Mouse (Mus musculus): ENCODE measurements around the gene Emx1.
"Not testable (repeated sequence)": the region's sequence is repeated elsewhere in the genome, so short reads cannot be mapped to it uniquely, and the experiment has no call there.

Emx1 gene

GRCm38 (mm10) chr6:85187340-85188211 lies at the start of gene Emx1:
Gene Emx1, plus strand, starts transcription at chr6:85187438.
- no peak for DNase-seq (ENCODE audit: low spot score in 2 of 2)

GRCm38 (mm10) chr6:85139534-85139933 lies 47.7 kb upstream of the Emx1 start:
- no peak for DNase-seq (ENCODE audit: low spot score in 2 of 2)

- not testable (repeated sequence) for DNase-seq (ENCODE audit: low spot score in 2 of 2)
These were observed 46.2 kb upstream of the Emx1 start for GRCm38 (mm10) chr6:85141013-85141412.

DNA sequence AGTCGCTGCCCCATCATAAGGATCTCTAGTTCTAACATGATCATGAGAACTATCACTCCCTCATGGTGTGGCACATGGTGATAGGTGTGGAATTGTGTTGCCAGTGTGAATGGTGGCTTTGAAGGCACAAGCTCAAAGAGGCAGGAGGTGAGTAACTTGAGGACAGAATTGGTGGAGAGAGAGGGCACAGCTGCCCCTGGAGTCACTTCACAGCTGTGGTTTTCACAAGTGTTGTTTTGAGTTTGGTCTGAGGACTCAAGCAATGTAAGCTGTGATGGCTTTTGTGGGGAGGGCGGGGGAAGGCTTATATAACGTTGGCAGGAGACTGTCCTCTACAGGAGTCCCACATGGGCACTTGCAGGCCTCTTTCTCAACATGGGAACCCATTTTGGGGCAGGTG lies 42.8 kb upstream of the Emx1 start:
- DNase-seq (ENCODE audit: low spot score in 2 of 2), result no peak

DNA sequence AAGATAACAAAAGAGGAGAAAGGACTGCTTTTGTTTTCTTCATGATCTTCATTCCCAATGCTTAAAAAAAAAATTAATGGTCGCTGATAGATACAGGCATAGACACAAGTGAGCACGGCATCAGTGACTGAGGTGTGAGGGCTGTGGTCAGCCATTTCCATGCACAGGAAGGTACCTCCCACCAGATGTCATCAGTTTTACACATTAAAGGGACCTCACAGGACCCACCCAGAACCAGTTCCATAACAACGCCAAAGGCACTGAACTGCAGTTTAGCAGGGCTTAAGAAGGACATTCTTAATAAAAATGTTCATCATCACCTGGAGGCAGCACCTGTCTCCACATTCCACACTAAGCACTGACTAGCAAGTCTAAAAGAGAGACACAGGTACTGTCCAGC lies 39.6 kb upstream of the Emx1 start:
- no peak for DNase-seq (ENCODE audit: low spot score in 2 of 2)

DNA sequence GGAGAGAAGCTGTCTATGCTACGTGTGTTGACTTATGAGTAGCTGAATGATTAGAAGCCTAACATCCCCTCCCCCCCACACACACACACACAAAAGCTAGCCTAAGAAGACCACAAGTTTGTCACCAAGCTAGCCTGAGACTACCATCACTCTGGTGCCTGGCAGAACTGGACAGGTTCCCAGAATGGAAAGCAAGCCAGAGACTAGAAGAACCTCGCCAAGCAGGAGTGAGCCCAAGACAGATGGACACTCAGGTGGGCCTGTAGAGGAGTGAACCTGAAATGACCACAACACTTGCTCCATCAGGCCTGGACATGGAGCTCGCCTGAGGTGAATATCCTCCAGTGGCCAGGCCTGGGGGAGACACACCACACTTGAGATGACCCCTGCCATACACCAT lies 36.9 kb upstream of the Emx1 start:
- no peak for DNase-seq (ENCODE audit: low spot score in 2 of 2)

GRCm38 (mm10) chr6:85153970-85154540 lies 33.2 kb upstream of the Emx1 start:
- DNase-seq (ENCODE audit: low spot score in 2 of 2), result peak in 1 of 2 experiments; percentile 53

DNA sequence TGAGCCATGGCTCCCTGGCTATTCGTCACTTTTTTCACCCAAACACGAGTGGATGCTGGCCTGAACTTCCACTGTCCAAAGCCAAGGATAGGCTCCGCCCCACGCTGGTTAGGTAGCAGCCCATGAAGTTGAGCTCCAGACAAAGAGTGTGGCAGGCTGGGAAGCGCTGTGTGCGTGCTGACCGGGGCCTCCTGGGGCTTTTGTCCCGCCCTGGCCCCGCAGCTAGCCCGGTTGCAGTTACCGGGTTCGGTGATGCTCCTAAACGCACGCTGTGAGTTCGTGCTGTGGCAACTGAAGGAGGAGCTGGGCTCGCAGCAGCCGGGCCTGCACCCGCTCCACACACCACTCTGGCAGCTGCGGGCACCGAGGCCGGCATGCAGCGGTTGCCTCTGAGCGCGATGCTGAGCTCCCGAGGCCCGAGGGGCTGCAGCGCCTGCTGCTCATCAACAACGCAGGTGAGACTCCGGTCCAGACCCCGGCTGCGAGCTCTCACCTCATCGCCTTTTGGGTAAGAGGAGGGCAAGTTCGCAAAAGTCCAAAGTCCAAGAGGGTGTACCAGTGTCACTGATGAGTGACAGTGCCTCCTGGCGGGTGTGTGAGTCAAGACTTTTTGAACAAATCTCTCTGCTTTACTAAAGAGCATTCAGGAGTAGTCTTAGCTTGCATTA lies 32.2 kb upstream of the Emx1 start:
- DNase-seq (ENCODE audit: low spot score in 2 of 2), result no peak

- not testable (repeated sequence) for DNase-seq (ENCODE audit: low spot score in 2 of 2)
These were observed 30.7 kb upstream of the Emx1 start for GRCm38 (mm10) chr6:85156551-85156950.

GRCm38 (mm10) chr6:85158040-85158804 lies 29.0 kb upstream of the Emx1 start:
- not testable (repeated sequence) for DNase-seq (ENCODE audit: low spot score in 2 of 2)

DNA sequence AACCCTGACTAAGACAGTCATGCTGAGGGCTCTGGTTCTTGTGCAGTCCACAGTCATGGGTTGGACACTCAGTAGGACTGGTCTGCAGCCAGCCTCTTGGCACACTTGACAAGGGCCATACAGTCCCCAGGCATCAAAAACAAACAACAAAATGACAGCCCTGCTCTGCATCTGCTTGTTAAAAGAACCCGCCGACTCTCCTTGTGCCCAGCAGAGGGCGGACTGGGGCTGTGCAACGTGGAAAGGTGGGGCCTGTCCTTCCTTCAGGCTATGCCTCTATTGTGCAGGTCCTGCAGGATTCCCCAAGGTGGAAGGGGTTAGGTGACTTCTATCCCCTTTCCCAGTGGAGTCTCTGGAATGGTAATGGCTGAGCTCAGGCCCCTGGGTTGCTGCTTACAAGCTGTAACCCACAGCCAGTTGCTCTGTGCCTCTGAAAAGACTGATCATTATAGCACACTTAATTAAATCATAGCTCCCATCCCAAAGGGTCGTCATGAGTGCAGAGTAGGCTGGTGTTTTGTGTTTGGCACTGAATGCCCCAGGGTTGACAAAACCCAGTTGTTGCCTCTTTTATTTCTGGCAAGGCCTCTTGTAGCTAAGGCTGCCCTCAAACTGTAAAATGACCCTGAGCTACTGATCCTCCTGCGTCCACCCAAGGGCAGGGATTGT lies 28.0 kb upstream of the Emx1 start:
- DNase-seq (ENCODE audit: low spot score in 2 of 2), result peak in 1 of 2 experiments; percentile 50

- DNase-seq (ENCODE audit: low spot score in 2 of 2), result peak; percentile 57 to 82
These were observed 26.9 kb upstream of the Emx1 start for GRCm38 (mm10) chr6:85160201-85160923.

DNA sequence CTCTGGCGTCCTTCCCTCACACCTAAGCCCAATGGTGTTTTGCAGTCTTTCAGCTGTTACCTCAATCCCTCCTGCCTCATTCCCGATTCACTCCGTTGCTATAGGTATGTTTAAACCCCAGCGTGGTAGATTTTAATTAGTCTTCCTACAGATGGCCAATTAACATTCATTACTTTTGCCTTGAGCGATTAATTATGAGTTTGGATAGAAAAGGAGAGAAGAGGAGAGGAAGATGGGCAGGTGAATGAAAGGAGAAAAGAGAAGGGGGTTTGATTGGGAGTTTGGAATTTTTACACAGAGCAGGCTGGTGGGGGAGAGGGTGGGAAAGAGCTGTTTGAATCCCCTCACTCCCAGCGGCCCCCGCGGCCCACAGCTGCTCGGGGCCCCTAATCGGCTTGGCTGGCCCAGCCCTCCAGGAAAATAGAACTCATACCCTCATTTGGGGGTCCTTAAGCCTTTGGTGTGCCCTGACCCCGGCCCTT lies 21.8 kb upstream of the Emx1 start:
- no peak for DNase-seq (ENCODE audit: low spot score in 2 of 2)

DNA sequence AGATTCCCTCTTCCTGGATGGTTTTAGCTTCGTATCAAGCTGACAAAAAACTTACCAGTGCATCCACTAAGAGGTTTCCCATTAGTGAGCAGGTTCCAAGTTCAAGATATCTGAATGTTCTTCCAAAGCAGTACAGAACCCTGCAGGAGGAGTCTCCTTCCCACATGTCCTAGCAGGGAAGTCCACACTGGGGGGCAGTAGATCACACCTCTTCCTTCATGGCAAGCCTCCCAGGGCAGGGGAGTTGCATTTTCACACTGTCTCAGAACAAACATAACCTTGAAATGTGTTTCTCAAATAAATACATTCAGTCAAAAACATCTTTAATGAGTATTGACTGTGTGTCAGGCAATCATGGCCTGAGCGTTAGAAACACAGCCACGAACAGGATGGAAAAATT lies 7.7 kb upstream of the Emx1 start:
- DNase-seq (ENCODE audit: low spot score in 2 of 2), result no peak

DNA sequence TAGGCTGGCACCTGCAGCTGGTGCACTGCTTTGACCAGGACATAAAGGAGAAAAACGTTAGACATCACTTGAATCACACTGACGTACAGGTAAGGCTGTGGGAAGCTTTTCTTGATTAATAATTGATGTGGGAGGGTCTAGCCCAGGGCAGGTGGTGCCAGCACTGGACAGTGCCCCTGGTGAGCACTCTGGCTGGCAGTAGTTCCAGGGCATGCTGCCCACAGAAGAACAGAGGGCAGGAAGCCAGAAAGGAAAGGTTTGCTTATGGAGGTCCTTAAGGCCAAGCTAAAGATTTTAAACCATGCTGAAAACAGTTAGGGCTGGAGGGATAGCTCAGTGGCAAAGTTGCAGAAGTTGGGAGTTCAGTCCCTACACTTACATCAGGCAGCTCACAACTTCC lies 7.2 kb upstream of the Emx1 start:
- DNase-seq (ENCODE audit: low spot score in 2 of 2), result no peak

GRCm38 (mm10) chr6:85183951-85184350 lies 3.3 kb upstream of the Emx1 start:
- no peak for DNase-seq (ENCODE audit: low spot score in 2 of 2)

- DNase-seq (ENCODE audit: low spot score in 2 of 2), result no peak
These were observed 1.1 kb upstream of the Emx1 start for GRCm38 (mm10) chr6:85186033-85186743.

GRCm38 (mm10) chr6:85186744-85187059 lies 536 bp upstream of the Emx1 start:
- no peak for DNase-seq (ENCODE audit: low spot score in 2 of 2)

GRCm38 (mm10) chr6:85188256-85189110 lies 1.2 kb downstream of the Emx1 start:
- DNase-seq (ENCODE audit: low spot score in 2 of 2), result no peak
